Mouse (Mus musculus) T-helper 2 cell (primary cell): ENCODE data around the gene Rasgef1a.

Experiments
- in situ Hi-C: fragments of 300-600 bp; cut with MboI, MseI; formaldehyde crosslinking; loops from one replicate; pipeline ENCODE4 v1.15.1; 2025; ENCODE audit warnings: high pct_unique_total_duplicates

Gene Rasgef1a

DNA sequence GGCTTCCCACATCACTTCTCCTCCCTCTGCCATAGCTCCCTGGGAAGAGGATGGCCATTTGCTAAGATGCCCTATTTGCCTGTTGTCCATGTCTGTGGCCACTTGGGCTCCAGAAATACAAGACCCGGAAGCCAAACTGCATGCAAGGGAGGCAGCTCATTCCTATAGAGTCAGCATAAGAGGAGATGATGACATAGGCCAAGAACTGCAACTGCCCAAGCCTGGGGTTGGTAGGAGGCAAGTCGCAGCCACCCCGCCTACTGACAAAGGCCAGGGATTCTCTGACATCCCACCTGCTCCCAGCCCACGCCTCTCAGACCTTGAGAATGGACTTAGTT is 59.7 kb downstream of the Rasgef1a start:
- in situ Hi-C loops = no loop called here

DNA sequence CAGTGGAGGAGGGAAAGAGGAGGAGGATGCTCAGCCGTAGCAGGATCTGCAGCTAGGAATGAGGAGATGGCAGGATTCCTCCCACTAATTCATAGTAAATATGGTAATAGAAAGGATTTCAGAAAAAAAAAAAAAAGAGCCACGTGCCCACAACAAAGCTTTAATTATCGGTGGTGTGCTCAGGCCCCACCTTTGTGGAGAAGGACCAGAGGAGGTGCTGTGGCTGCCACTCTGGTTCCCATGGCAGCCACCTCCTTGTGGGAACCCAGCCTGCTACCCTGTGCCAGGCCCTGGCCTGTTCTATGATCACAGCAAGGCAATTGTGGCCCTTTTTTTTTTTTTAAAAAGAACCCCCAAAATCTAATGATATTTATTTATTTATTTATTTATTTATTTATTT is 60.2 kb downstream of the Rasgef1a start:
- in situ Hi-C loops = no loop called here

DNA sequence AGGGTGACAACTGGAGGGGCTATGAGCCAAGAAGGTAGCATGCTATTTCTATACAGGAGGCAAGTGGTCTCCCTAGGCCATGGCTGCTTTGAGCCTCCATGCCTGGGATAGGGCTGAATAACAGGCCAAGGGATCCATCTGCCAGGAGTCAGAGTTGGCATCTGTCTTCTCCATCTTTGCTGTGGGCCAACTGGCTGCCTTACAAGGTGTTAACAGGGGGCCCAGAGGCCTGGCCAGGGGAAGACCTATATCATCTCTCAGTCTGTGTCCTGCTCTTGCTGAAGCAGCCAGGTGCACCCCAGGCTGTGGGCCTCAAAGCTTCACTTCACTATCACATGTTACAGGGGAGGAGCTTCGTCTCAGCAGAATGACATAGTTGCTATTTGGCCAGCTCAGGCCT is 60.9 kb downstream of the Rasgef1a start:
- in situ Hi-C loops = no loop called here

DNA sequence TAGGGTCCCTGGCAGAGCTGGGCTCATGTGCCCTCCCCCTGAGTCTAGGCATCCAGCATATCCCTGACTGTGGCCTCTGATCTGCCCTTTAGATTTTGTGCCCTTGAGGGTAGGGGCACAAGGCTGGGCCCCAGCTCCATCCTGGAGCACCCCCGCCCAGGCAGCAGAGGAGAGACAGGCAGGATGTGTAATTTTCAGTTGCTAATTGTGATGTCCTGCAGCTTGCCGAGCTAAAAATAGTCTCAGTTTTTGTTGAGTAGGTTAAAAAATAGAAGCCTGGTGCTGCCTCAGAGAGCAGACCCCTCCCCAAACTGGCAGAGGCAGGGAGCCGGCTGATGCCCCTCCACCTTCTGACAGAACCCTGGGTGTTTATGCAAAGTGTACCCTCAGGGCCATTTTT is 62.9 kb downstream of the Rasgef1a start:
- in situ Hi-C loops = no loop called here

DNA sequence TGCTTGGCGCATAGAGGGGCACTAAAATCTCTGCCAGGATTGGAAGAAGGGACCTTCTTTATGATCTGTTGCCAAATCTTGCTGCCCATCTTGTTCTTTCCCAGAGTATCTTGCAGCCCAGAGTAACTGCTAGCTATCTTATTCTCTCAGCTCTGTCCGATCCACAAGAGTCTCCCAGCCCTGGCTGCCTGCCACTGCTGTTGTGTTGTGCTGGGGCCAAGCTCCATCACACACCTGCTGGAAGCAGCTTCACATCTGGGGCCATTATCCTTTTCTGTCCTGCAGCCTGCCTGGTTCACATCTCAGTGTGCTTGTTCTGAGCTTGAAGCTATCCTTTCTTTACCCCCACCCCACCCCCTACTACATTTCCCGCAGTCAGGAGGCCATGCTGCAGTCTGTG is 65.0 kb downstream of the Rasgef1a start:
- in situ Hi-C loops = no loop called here

DNA sequence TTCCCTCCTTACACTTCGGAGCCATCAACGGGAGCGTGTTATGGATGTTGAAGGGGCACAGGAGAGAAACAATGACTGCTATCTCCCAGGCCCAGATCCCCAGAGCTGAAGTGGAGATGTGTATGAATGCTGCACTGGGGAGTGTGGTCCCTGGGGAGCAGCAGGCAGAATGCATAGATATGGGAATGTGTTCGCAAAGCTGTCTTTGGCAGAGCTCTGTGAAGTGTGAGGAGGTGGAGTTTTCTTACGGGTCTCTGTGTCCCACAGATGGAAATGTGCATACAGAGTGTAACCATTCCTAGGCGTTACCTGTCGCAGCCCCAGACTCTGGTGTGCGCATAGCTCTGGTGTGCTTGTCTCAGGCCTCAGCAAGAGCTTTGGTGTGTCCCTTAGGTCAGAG is 65.5 kb downstream of the Rasgef1a start:
- in situ Hi-C loops = no loop called here

DNA sequence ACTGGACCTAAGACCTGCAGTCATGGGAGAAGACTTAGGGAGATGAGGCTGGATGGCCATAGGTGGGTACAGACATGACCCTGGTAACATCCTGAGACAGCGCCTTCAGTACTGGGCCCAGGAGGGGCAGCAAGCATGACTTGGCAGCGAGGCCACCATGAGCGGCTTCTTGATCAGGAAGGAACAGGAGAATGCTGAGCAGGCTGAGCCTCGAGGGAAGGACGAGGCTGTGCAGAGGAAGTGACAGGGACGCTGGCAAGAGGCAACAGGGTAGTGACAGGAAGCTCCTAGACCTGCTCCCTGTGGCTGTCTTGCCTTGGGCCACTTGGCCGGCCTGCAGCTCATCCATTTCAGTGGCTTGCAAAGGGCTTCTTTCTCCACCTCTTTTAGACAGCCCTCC is 66.2 kb downstream of the Rasgef1a start:
- in situ Hi-C loops = no loop called here

DNA sequence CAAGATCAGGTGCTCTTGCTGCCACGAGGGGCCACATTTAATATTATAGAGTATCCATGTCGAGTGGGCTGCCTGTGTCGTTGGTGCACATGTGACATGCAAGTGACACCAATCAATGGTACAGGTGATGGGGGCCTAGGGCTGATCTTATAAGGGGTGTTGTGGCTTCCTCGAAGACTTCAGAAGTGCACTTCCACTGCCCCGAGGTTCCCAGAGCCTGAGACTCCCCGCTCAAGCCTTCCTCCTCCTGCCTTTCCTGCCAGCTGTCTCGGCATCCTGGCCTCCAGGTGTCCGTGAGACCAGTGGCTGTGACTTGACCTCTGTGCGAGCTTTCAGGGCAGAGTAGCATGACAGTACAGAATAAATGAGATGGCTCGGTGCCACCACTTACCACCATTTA is 67.5 kb downstream of the Rasgef1a start:
- in situ Hi-C loops = no loop called here

DNA sequence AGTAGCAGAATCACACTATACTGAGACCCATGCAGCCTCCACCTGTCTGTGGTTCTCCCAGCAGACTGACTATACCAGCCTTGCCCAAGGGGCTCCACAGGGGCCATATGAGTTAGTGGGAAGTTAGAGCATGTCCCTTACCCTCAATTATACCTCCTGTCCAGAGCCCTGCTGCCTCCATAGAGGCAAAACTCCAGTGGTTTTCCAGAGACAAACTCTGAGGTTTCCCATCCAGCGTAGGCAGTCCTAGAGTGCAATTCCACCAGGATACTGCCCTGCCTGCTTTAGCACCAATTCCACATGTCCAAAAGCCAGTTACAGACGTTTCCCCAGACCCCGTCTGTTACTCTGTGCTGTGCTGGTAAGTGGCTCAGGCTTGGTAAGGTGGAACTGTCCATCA is 68.1 kb downstream of the Rasgef1a start:
- in situ Hi-C loops = no loop called here

DNA sequence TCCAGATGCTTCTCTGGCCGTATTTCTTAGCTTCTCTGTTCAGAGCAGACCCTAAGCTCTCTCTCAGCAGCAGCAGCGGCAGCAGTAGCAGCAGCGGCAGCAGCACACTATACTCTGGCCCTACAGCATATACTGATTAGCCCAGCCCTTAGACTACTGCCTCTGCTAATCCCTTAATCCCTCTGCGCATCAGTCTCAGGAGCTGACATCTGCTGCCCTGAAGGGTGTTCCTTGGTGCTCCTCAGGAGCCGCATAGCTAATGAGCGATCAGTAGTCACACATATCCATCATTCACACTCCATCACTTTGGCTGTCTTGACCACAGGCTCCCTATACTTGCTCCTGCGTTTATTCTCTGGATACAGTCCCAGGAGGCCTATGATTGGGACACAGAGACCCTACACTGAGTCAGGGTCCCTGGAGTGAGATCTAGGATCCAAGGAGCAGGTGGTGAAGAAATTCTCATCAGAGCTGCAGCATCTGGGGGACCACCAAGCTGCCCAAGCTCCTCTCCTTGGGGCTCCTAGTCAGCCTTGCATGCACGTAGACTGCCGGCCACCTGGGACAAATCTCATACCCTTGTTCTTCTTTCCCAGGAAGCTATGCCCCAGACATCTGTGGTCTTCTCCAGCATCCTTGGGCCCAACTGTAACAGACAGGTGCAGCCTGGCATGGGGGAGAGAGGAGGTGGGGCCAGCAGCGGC is 68.7 kb downstream of the Rasgef1a start:
- in situ Hi-C loops = no loop called here

DNA sequence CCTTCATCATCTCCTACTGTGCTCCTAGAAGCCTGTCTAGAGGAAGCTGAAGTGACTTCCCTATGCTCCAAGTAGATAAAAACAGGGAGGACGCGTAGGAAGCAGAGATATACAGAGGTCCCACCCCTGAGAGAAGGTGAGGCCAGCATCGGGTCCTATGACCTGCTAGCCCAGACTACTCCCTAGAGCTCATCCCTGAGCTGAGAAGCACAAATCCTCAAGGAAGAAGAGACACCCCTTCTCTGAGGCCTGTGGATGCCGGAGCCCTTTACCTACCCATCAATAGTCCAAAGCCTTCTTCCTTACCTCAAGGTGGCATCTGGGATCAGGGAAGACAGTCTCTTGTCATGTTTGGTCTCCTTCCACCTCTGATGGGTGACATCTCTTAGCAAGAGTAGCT is 69.5 kb downstream of the Rasgef1a start:
- in situ Hi-C loops = no loop called here

DNA sequence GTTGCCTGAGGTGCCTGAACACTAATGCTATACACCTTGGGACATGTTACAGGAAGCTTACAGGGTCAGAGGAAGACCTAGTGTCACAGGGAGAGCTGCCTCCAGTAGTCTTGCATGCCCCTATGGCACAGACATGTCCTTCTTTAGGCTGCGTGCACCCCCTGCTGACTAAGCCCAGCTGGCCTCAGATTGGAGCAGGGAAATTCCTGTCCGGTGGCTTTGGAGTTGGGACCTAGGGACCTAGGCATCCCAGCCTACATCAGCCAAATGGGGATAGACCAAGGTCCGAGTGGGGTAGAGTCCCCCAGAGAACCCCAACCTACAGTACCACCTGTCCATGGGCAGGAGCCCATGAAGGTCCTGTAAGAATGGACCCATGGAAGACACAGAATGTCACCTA is 71.1 kb downstream of the Rasgef1a start:
- in situ Hi-C loops = no loop called here

DNA sequence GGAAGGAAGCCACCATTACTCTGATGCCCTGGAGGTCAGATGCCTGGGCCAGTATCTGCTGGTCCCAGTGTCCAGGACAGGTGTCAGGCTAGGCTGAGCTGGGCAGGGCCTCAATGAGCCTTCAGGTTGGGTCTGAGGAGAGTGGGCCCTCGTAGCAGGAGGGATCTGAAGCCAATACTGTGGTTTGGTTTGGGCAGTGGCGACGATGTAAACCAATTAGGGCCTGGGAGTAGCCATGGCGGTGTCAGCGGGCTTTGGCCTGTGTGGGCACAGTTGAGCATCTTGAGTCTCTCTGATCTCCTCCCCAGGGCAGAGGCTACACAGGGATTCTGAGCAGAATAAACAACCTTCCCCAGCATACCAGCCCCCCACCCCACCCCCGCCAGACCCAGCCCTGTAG is 72.4 kb downstream of the Rasgef1a start:
- in situ Hi-C loops = no loop called here

DNA sequence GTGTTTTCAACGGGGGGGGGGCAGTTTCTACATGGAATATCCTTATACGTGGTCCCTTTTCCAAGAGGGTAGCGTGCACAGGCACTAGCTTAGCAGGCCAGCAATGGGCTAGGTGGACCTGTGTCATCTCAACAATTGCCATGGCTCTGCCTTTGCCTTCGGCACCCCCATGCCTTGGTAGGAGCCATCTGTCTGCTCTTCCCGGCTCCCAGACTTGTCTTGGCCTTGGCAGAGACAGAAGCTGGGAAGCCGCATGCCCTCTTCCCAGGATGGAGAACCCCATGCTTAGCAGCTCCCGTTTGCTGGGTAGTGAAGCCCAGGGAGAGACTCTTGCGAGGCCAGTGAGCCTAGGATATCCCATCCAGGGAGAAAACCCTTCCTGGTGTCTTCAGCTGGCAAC is 73.4 kb downstream of the Rasgef1a start:
- in situ Hi-C loops = no loop called here

DNA sequence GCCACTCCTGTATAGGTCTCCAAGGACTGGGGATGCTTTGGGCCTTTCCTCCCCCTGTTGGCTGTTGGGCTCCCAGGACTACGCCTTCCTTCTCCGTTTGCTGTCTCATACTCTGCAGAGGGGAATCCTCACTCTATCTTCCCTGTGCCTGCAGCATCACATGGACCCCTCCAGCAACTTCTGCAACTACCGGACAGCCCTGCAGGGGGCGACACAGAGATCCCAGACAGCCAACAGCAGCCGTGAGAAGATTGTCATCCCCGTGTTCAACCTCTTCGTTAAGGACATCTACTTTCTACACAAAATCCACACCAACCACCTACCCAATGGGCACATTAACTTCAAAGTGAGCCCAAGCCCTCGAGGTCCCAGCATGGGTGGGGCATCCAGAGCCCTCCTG is 76.7 kb downstream of the Rasgef1a start:
- in situ Hi-C loops = no loop called here

DNA sequence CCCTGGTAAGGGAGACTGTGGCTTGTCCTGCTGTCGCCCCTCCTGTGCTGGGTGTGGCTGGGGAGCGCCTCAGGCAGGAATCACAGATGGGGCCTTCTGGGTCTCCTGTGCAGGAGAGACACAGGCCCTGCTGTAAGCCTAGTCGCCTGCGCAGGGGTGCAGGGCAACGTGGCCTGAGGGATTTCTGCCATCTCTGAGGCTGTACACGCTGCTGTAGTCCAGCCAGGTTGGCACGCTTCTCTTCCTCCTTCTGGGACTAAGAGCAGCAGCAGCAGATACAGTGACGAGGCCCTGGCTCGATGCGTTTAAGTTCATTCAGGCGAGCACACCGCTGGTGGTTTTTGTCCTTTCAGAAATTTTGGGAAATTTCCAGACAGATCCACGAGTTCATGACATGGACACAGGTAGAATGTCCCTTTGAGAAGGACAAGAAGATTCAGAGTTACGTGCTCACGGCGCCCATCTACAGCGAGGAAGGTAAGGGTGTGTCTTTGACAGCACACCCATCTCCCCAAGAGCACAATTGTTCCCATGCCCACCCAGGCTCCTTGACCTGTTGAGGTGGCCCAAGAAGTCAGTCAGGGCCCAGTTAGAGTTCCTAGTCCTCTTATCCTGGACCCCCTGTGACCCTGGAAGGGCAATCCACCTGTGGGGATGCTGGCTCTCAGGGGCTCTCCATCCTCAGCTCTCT is 77.7 kb downstream of the Rasgef1a start:
- in situ Hi-C loops = no loop called here

DNA sequence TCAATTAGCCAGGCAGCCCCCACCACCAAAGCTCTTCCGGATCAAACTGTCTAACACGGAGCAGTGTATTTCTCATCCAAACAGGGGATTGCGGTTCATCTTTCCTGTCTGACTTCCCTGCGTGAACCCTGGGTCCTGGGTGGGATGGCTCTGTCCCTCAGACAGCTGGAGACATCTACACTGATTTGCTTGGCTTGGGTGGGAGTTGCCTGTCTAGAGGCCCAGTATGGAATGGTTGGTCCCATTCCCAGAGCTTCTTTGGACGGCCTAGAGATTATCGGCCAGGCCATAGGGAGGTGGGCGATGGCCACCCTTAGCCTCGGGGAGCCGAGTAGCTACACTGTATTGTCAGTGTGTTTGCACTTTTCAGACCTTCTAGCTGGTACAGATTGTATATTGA is 79.6 kb downstream of the Rasgef1a start:
- in situ Hi-C loops = no loop called here

DNA sequence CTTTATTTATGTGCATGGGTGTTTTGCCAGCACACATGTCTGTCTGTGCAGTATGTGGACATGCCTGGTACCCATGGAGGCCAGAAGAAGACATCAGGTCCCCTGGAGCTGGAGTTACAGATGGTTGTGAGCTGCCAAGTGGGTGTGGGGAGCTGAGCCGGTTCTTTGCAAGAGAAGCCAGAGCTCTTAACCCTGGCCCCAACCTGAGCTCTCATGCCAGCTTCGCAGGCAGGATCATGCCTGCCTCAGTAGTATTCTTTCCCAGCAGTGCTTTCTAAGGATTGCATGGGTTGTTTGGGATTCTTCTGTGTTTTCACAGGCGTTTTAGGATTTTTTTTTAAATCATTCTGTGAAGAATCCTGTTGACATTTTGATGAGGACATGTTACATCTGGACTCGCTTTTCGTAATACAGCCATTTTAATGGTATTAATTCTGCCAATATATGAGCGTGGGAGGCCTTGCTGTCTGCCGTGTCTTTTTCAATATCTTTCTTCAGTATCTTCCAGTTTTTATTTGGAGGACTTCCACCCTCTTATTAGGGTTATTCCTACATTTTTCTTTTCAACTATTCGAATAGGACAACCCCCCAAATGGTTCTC is 86.6 kb downstream of the Rasgef1a start:
- in situ Hi-C loops = no loop called here

DNA sequence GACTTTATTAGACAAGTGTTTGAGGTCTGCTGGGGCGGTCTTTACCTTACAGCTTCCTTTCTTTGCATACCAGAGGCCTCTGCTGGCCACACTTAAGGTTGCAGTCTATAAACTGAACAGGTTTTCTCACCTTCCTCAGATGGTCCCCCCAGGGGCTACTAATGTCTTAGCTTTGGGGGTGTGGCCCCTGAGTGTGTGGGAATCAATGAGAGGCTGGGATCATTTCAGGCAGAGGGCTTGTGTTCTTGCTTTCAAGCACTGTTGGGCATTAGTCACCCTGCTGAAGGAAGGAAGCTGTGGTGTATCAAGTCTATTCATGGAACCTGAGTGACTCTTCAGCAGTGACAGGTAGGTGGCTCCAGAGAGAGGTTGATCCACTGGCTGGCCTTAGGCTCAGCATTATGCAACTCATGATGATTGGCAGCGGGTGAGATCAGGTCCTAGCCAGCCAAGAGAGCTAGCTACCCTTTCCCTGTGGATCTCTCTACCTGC is 88.1 kb downstream of the Rasgef1a start:
- in situ Hi-C loops = no loop called here

DNA sequence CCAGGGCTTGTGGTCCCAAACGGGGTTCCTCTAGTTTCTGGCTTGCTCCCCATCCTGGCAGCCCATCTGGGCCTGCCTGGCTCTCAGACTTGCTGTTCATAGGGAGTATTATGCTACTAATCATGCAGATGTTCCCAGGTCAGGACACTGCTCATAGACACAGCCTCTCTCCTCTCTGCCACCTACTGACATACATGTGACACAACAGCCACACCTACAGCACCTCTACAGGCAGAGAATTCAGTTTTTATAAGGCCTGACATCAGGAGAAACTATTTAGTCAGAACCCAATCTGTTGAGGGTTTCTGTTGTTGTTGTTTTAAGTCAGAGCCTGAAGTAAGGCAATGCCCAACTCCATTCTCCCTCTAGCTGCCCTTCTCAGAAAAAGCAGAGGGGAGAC is 100.6 kb downstream of the Rasgef1a start:
- in situ Hi-C loops = no loop called here

DNA sequence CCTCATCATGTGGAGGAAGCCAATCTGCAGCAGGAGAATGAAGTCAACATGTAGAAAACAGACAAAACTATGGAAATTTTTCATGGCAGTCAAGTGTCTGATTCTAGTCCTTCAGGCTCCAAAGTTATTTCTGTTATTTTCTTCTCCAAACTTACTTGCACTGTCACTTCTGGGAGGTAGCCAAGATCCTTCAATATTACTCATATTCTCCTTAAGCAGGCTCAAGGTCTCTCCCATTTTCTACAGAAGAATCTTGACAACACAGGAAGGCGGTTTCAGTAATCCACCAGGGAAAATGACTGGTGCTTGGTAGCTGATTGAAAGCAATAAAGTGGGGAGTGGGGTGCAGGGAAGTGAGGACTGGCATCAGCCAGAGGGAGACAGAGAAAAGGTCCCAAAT is 111.5 kb downstream of the Rasgef1a start:
- in situ Hi-C loops = no loop called here

DNA sequence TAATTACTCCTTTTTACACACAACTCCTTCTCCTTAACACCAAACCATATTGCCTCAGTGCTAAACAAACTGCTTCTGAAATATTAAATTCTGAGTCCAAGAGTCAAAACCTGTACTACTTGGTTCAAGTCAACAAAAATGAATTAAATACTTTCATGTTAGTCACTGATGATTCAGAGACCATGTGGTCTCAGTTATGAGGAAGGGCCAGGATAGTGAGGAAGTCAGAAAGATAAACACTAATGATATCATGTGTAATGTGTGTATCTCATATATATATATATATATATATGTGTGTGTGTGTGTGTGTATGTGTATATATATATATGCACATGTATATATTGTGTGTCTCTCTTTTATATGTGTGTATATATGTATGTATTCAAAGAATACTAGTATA is 115.3 kb downstream of the Rasgef1a start:
- in situ Hi-C loops = no loop called here

DNA sequence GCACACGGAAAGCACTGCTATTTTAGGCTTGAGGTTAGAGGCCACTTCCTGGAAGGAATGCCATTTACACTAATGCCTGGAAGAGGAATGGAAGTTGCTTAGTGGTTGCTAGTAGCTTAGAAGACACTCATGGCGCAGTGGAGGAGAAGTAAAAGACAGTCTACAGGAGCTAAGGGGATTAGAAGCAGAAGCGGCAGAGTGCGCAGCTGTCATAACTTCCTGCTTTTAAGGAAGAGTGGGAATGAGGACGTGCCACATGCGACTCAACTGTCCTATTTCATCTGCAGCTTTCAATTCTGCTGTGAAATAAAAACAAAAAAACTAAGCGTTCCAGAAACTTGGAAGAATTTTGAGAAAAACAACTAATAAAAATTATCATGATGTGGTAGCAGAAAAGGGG is 116.0 kb downstream of the Rasgef1a start:
- in situ Hi-C loops = no loop called here
